ENCODE assay signal across 27 mouse cellular contexts in the genomic region with DNA sequence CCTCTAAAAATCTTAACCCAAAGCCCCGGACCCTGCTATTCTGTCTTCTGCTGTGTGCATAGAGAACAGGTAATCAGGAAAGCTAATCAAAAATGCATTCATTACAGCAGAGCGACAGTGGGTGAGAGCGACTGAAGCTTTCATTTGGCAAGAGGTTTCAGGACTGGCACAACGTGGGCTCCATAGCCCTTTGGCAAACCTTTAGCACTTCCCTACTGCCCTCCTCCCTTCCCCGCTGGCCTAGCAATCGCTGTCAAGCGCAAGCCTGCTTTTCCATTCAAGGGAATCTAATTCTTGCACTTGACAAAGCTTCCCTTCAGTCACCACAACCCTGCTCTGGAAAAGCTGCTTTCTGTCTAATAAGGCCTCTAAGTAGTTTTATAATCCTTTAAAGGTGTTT. TPM values are rescaled to one million over a fixed set of nuclear protein-coding genes. Genes with fewer than 3 reads are reported as not detected.
DNase-seq lines count a peak whose midpoint lies in the region; ATAC-seq and TF ChIP-seq lines count a peak whose summit lies in the region.
"Had no signal": no experiment of that assay in that cellular context is flagged by ENCODE, and none has a peak within 500 bp of the region (broad histone marks: within the 10 kb centered on the region; RNA-seq: fewer than 3 reads in every experiment).

No protein-coding gene starts in this region.

- H3K9me3 ChIP-seq in forebrain, embryonic 14.5 days (replicated peaks; ENCODE audit: control insufficient read depth, low read length), result no peaks in the 10 kb centered on the region
- H3K9me3 ChIP-seq in forebrain, embryonic 11.5 days (ENCODE audit: control insufficient read depth, low read length), result no peaks in the 10 kb centered on the region
- H3K9me3 ChIP-seq: forebrain, embryonic 12.5 days; limb, embryonic 12.5 days; liver, embryonic 15.5 days had no signal

- H3K4me2 ChIP-seq in forebrain, embryonic 14.5 days (ENCODE audit: low read length), result no peak overlapping the region
- no peak overlapping the region for H3K4me2 ChIP-seq in forebrain, embryonic 11.5 days (ENCODE audit: low read depth, low read length, severe bottlenecking)
- H3K4me2 ChIP-seq: forebrain, embryonic 12.5 days; heart, embryonic 11.5 days; limb, embryonic 12.5 days; liver, embryonic 15.5 days; lung, embryonic 14.5 days had no signal

- no peaks in the 10 kb centered on the region for H3K27me3 ChIP-seq in forebrain, embryonic 14.5 days (replicated peaks; ENCODE audit: control insufficient read depth, insufficient read depth, low read length)
- H3K27me3 ChIP-seq in forebrain, embryonic 11.5 days (ENCODE audit: control insufficient read depth, insufficient read depth, low read length), result no peaks in the 10 kb centered on the region
- H3K27me3 ChIP-seq: forebrain, embryonic 12.5 days; limb, embryonic 12.5 days; liver, embryonic 15.5 days had no signal

- H3K4me1 ChIP-seq in forebrain, embryonic 14.5 days (ENCODE audit: control insufficient read depth, insufficient read depth, low read length), result no peaks in the 10 kb centered on the region
- H3K4me1 ChIP-seq in forebrain, embryonic 11.5 days (replicated peaks; ENCODE audit: control insufficient read depth, insufficient read depth, low read length), result no peaks in the 10 kb centered on the region
- H3K4me1 ChIP-seq: forebrain, embryonic 12.5 days; limb, embryonic 12.5 days; liver, embryonic 15.5 days had no signal

- H3K27ac ChIP-seq in forebrain, embryonic 14.5 days (ENCODE audit: low read depth, low read length), result no peak overlapping the region
- no peak overlapping the region for H3K27ac ChIP-seq in forebrain, embryonic 11.5 days (ENCODE audit: low read depth, low read length)
- peak overlapping the region; percentile 68 for H3K27ac ChIP-seq in layer of hippocampus, adult 2 months
- H3K27ac ChIP-seq: forebrain, embryonic 12.5 days; gastrocnemius, adult 2 months; kidney, postnatal 0 days; limb, embryonic 12.5 days; liver, embryonic 15.5 days had no signal

- H3K36me3 ChIP-seq in forebrain, embryonic 14.5 days (ENCODE audit: control insufficient read depth, insufficient read depth, low read length), result no peaks in the 10 kb centered on the region
- no peaks in the 10 kb centered on the region for H3K36me3 ChIP-seq in forebrain, embryonic 11.5 days (ENCODE audit: control insufficient read depth, insufficient read depth, low read length)
- H3K36me3 ChIP-seq: forebrain, embryonic 12.5 days; limb, embryonic 12.5 days; liver, embryonic 15.5 days had no signal

- 33% methylated on average over 7 of the region's 7 CpGs for WGBS in forebrain, embryonic 14.5 days
- WGBS in forebrain, embryonic 11.5 days, result 48% methylated on average over 7 of the region's 7 CpGs

- no peak for ATAC-seq in forebrain, embryonic 14.5 days
- no peak for ATAC-seq in forebrain, embryonic 11.5 days (replicated peaks; ENCODE audit: low FRiP score)
- ATAC-seq: intestine, embryonic 16.5 days had no signal

- H3K4me3 ChIP-seq in forebrain, embryonic 14.5 days (ENCODE audit: low read depth, low read length), result no peak overlapping the region
- H3K4me3 ChIP-seq in forebrain, embryonic 11.5 days (ENCODE audit: low read depth, low read length), result no peak overlapping the region
- no peak overlapping the region for H3K4me3 ChIP-seq in layer of hippocampus, adult 2 months
- H3K4me3 ChIP-seq: erythroblast, embryonic 14.5 days; forebrain, embryonic 12.5 days; gastrocnemius, adult 2 months; limb, embryonic 12.5 days; liver, embryonic 15.5 days had no signal

- peak; percentile 19 for DNase-seq in forebrain, embryonic 14.5 days (ENCODE audit: low spot score)
- no peak for DNase-seq in forebrain, embryonic 11.5 days (ENCODE audit: low spot score)
- no peak for DNase-seq in layer of hippocampus, adult 2 months (ENCODE audit: low spot score in 2 of 2)
- no peak for DNase-seq in layer of hippocampus, postnatal 25 days (ENCODE audit: extremely low spot score in 1 of 2, low spot score in 1 of 2)
- DNase-seq in retina, postnatal 1 day, result peak; percentile 1
- DNase-seq in retina, embryonic 14.5 days (ENCODE audit: low spot score), result no peak
- DNase-seq in frontal cortex, postnatal 10 days (ENCODE audit: low spot score in 2 of 2), result no peak
- DNase-seq: adrenal gland, postnatal 25 days; cerebellum, adult 9-10 months; gastrocnemius, adult 2 months; gastrocnemius, postnatal 36 days; heart, adult 18-20 months; heart, postnatal 36 days; kidney, adult 8-10 months; kidney, postnatal 4 days; lung, embryonic 14.5 days; lung, postnatal 14 days; thymus, adult 2 months; thymus, postnatal 36 days had no signal

- H3K9ac ChIP-seq in forebrain, embryonic 14.5 days (ENCODE audit: low read length), result no peak overlapping the region
- H3K9ac ChIP-seq in forebrain, embryonic 11.5 days (ENCODE audit: low read length), result no peak overlapping the region
- H3K9ac ChIP-seq: forebrain, embryonic 12.5 days; limb, embryonic 12.5 days; liver, embryonic 15.5 days; lung, embryonic 14.5 days had no signal

- TF ChIP-seq CTCF in layer of hippocampus, adult 2 months (conservative IDR thresholded peaks at IDR 0.05), result no peak

RNA-seq across cellular contexts. Expression of a gene that starts 13.6 kb away (rescaled TPM):
- polyA plus RNA-seq in forebrain, embryonic 14.5 days (2014; fragmentation: Nextera tagmentation; extraction: Ambion mirVana), result 6.7 and 11.0 TPM in 2 replicates
- 4.2 and 4.3 TPM in 2 replicates for polyA plus RNA-seq in forebrain, embryonic 11.5 days (2014; fragmentation: Nextera tagmentation; extraction: Ambion mirVana)
- total RNA-seq in layer of hippocampus, adult 2 months (2021), result 100 to 1,000 TPM; 164 to 176 TPM
- 100 to 1,000 TPM; 142 to 170 TPM for total RNA-seq in layer of hippocampus, postnatal 25 days (2021)
- total RNA-seq: MEL had no signal

Comparison
In these comparisons a context has a peak if more than half of its experiments do, and no peak if none do; other contexts are left out.
1. DNase-seq: peak in forebrain, embryonic 14.5 days (single experiment) and retina, postnatal 1 day (single experiment); none in forebrain, embryonic 11.5 days (single experiment), layer of hippocampus, adult 2 months (0 of 2), layer of hippocampus, postnatal 25 days (0 of 2), retina, embryonic 14.5 days (single experiment) and frontal cortex, postnatal 10 days (0 of 2).